Comparison of ENCODE assay signal across 26 mouse cellular contexts in genomic region chr3:34757813-34758510, GRCm38 (mm10).
A peak's percentile ranks its signal among the peaks of the same experiment; 100 is the strongest.
DNase-seq lines count a peak whose midpoint lies in the region; ATAC-seq and TF ChIP-seq lines count a peak whose summit lies in the region.
"Had no signal": no experiment of that assay in that cellular context is flagged by ENCODE, and none has a peak within 500 bp of the region (broad histone marks: within the 10 kb centered on the region; RNA-seq: fewer than 3 reads in every experiment).

No protein-coding gene starts in this region.

- 27% methylated on average over 13 of the region's 13 CpGs for WGBS in heart, adult 2 months
- 36% methylated on average over 13 of the region's 13 CpGs for WGBS in stomach, postnatal 0 days

- no peak overlapping the region for H3K4me2 ChIP-seq in stomach, postnatal 0 days (replicated peaks; ENCODE audit: low read depth)
- H3K4me2 ChIP-seq: embryonic facial prominence, embryonic 12.5 days; hindbrain, embryonic 15.5 days; kidney, embryonic 15.5 days; liver, embryonic 12.5 days; midbrain, embryonic 13.5 days; neural tube, embryonic 13.5 days had no signal

- no peak for TF ChIP-seq POLR2A in heart, adult 2 months (IDR thresholded peaks at IDR 0.05; ENCODE audit: insufficient read depth, low read depth, low read length)

- intact Hi-C loops in heart, adult 2 months (cut with DNase I): no loop called here

- no peak overlapping the region for H3K27ac ChIP-seq in heart, adult 2 months
- H3K27ac ChIP-seq in stomach, postnatal 0 days (replicated peaks): no peak overlapping the region
- H3K27ac ChIP-seq: embryonic facial prominence, embryonic 12.5 days; hindbrain, embryonic 10.5 days; hindbrain, embryonic 15.5 days; kidney, embryonic 15.5 days; liver, embryonic 12.5 days; macrophage; midbrain, embryonic 13.5 days; neural tube, embryonic 13.5 days had no signal

- TF ChIP-seq CTCF in heart, adult 2 months (IDR thresholded peaks at IDR 0.05): no peak
- no peak for TF ChIP-seq CTCF in stomach, postnatal 0 days (IDR thresholded peaks at IDR 0.05; ENCODE audit: low read depth)

- H3K4me1 ChIP-seq in heart, adult 2 months (ENCODE audit: control insufficient read depth, insufficient read depth, low read length): no peaks in the 10 kb centered on the region
- no peaks in the 10 kb centered on the region for H3K4me1 ChIP-seq in stomach, postnatal 0 days (replicated peaks; ENCODE audit: control insufficient read depth, insufficient read depth)
- H3K4me1 ChIP-seq: hindbrain, embryonic 10.5 days; hindbrain, embryonic 15.5 days; liver, embryonic 12.5 days; midbrain, embryonic 13.5 days had no signal

- H3K79me2 ChIP-seq in heart, adult 2 months (replicated peaks; ENCODE audit: control insufficient read depth, insufficient read depth, low read length): no peaks in the 10 kb centered on the region

- H3K4me3 ChIP-seq in heart, adult 2 months: no peak overlapping the region
- H3K4me3 ChIP-seq in stomach, postnatal 0 days (ENCODE audit: low read depth, low read length): no peak overlapping the region
- H3K4me3 ChIP-seq: embryonic facial prominence, embryonic 12.5 days; hindbrain, embryonic 10.5 days; hindbrain, embryonic 15.5 days; kidney, embryonic 15.5 days; liver, embryonic 12.5 days; midbrain, embryonic 13.5 days; neural tube, embryonic 13.5 days had no signal

- peak; percentile 1 for DNase-seq in heart, adult 18-20 months
- no peak for DNase-seq in heart, adult 2 months
- peak; percentile 45 for DNase-seq in testis, postnatal 10 days (ENCODE audit: low spot score)
- no peak for DNase-seq in testis, postnatal 14 days (ENCODE audit: low spot score)
- peak; percentile 18 for DNase-seq in adrenal gland, adult 8-10 months
- no peak for DNase-seq in thymus, postnatal 14 days
- no peak for DNase-seq in frontal cortex, postnatal 14 days (ENCODE audit: low spot score in 2 of 2)
- DNase-seq in stomach, postnatal 0 days (ENCODE audit: low spot score): no peak
- DNase-seq: cerebellum, adult 9-10 months; cerebellum, postnatal 36 days; kidney, adult 18-20 months; kidney, postnatal 36 days; left cerebral cortex, postnatal 4 days; liver, postnatal 0 days; lung, postnatal 10 days; right cerebral cortex, adult 18-20 months; spleen, adult 18-20 months had no signal

- H3K9me3 ChIP-seq in stomach, postnatal 0 days (ENCODE audit: control insufficient read depth, low read length): no peaks in the 10 kb centered on the region
- H3K9me3 ChIP-seq: embryonic facial prominence, embryonic 12.5 days; hindbrain, embryonic 10.5 days; hindbrain, embryonic 15.5 days; kidney, embryonic 15.5 days; liver, embryonic 12.5 days; midbrain, embryonic 13.5 days; neural tube, embryonic 13.5 days had no signal

- no peaks in the 10 kb centered on the region for H3K27me3 ChIP-seq in heart, adult 2 months (ENCODE audit: control insufficient read depth, insufficient read depth, low read length)
- H3K27me3 ChIP-seq in stomach, postnatal 0 days (ENCODE audit: control insufficient read depth, insufficient read depth, low read length): no peaks in the 10 kb centered on the region
- H3K27me3 ChIP-seq: embryonic facial prominence, embryonic 12.5 days; hindbrain, embryonic 15.5 days; kidney, embryonic 15.5 days; liver, embryonic 12.5 days; midbrain, embryonic 13.5 days; neural tube, embryonic 13.5 days had no signal

- H3K9ac ChIP-seq in heart, adult 2 months (ENCODE audit: low read depth, low read length): no peak overlapping the region
- H3K9ac ChIP-seq in stomach, postnatal 0 days (ENCODE audit: low read length): no peak overlapping the region
- H3K9ac ChIP-seq: embryonic facial prominence, embryonic 12.5 days; hindbrain, embryonic 15.5 days; kidney, embryonic 15.5 days; liver, embryonic 12.5 days; liver, postnatal 0 days; midbrain, embryonic 13.5 days; neural tube, embryonic 13.5 days had no signal

- ATAC-seq in stomach, postnatal 0 days (ENCODE audit: low FRiP score, low TSS enrichment): no peak
- ATAC-seq: forebrain, embryonic 14.5 days; liver, embryonic 12.5 days; liver, postnatal 0 days; midbrain, embryonic 13.5 days had no signal

- no peak for TF ChIP-seq EP300 in heart, adult 2 months (IDR thresholded peaks at IDR 0.05; ENCODE audit: insufficient read depth, low read depth, low read length)
- TF ChIP-seq EP300 in stomach, postnatal 0 days (optimal IDR thresholded peaks at IDR 0.05): no peak

- no peaks in the 10 kb centered on the region for H3K36me3 ChIP-seq in heart, adult 2 months (ENCODE audit: control insufficient read depth, insufficient read depth, low read length)
- no peaks in the 10 kb centered on the region for H3K36me3 ChIP-seq in stomach, postnatal 0 days (ENCODE audit: control insufficient read depth, insufficient read depth, low read length)
- H3K36me3 ChIP-seq: embryonic facial prominence, embryonic 12.5 days; hindbrain, embryonic 10.5 days; hindbrain, embryonic 15.5 days; kidney, embryonic 15.5 days; liver, embryonic 12.5 days; midbrain, embryonic 13.5 days; neural tube, embryonic 13.5 days had no signal

Comparison
In these comparisons a context has a peak if more than half of its experiments do, and no peak if none do; other contexts are left out.
1. DNase-seq: peak in heart, adult 18-20 months (2 of 2), testis, postnatal 10 days (single experiment) and adrenal gland, adult 8-10 months (single experiment); none in heart, adult 2 months (0 of 2), testis, postnatal 14 days (single experiment), thymus, postnatal 14 days (single experiment), frontal cortex, postnatal 14 days (0 of 2) and stomach, postnatal 0 days (single experiment).